Mouse (Mus musculus) spleen, adult 12 weeks (tissue): ENCODE data around the gene Mylk3.

ENCODE experiments used
- DNase-seq: peaks from one replicate; pipeline ENCODE4 v3.0.0; 2022; ENCODE audit warnings: low spot score

The Mylk3 gene

GRCm38 (mm10) chr8:85380824-85381209, 5.3 kb downstream of the Mylk3 start:
- DNase-seq = peak; percentile 52

- DNase-seq = peak; percentile 19
These were observed 5.9 kb downstream of the Mylk3 start for GRCm38 (mm10) chr8:85380123-85380823.

- DNase-seq = peak; percentile 36
These were observed 6.9 kb downstream of the Mylk3 start for GRCm38 (mm10) chr8:85379142-85379781.

GRCm38 (mm10) chr8:85376516-85376915, 9.6 kb downstream of the Mylk3 start:
- no peak for DNase-seq

GRCm38 (mm10) chr8:85374286-85374685, 11.9 kb downstream of the Mylk3 start:
- no peak for DNase-seq

- no peak for DNase-seq
These were observed 12.6 kb downstream of the Mylk3 start for GRCm38 (mm10) chr8:85373435-85374039.

GRCm38 (mm10) chr8:85372465-85372839, 13.7 kb downstream of the Mylk3 start:
- DNase-seq = no peak

GRCm38 (mm10) chr8:85371736-85372464, 14.2 kb downstream of the Mylk3 start:
- DNase-seq = no peak

GRCm38 (mm10) chr8:85365176-85365575, 21.0 kb downstream of the Mylk3 start:
- DNase-seq = no peak

GRCm38 (mm10) chr8:85364628-85365027, 21.5 kb downstream of the Mylk3 start:
- DNase-seq = no peak

- DNase-seq = no peak
These were observed 22.7 kb downstream of the Mylk3 start for GRCm38 (mm10) chr8:85363406-85363805.

GRCm38 (mm10) chr8:85362211-85362610, 23.9 kb downstream of the Mylk3 start:
- DNase-seq = no peak

- no peak for DNase-seq
These were observed 32.9 kb downstream of the Mylk3 start for GRCm38 (mm10) chr8:85353287-85353686.

- no peak for DNase-seq
These were observed 46.1 kb downstream of the Mylk3 start for GRCm38 (mm10) chr8:85339871-85340573.

- DNase-seq = no peak
These were observed 48.5 kb downstream of the Mylk3 start for GRCm38 (mm10) chr8:85337681-85338080.

GRCm38 (mm10) chr8:85336211-85336933, 49.8 kb downstream of the Mylk3 start:
- no peak for DNase-seq

- DNase-seq = no peak
These were observed 51.0 kb downstream of the Mylk3 start for GRCm38 (mm10) chr8:85335105-85335504.

- no peak for DNase-seq
These were observed 56.6 kb downstream of the Mylk3 start for GRCm38 (mm10) chr8:85329506-85329905.

- no peak for DNase-seq
These were observed 59.1 kb downstream of the Mylk3 start for GRCm38 (mm10) chr8:85327036-85327435.

GRCm38 (mm10) chr8:85323084-85323483, 63.1 kb downstream of the Mylk3 start:
- no peak for DNase-seq

GRCm38 (mm10) chr8:85321981-85322380, 64.2 kb downstream of the Mylk3 start:
- DNase-seq = no peak
